Mouse (Mus musculus): ENCODE data around the gene Pelo.

DNA sequence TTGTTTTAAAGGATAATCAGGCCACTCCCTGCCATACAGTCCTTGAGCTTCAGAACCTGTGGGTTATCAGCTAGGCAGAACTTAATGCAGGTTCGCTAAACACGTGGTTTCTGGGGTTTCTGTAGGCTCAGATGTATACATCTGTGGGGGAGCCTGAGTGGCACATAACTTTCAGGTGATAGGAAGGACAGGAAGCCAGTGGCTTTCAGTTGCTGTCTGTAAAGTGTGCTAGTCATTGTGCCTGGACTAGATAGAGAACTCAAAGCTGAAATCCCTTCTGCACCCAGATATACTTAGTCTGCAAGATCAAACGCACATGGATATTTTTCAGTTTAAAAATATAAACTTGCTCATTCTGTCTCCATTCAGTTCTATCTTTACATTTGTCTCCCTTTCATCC, 41.4 kb upstream of the Pelo start:
- TF ChIP-seq CTCF (IDR thresholded peaks at IDR 0.05; ENCODE audit: low read depth) (no peak), EP300 (optimal IDR thresholded peaks at IDR 0.05) (no peak)

All from stomach, postnatal 0 days (tissue).